Mouse (Mus musculus) kidney, adult 2 months (tissue): ENCODE results near the gene Llcfc1.

Experiments
- CTCF ChIP-seq: fragments of 200-500 bp; conservative IDR thresholded peaks from 2 replicates; pipeline ENCODE4 v1.5.1; 2011; ENCODE audit warnings: low read depth, mild to moderate bottlenecking, control low read depth, low read length, moderate library complexity, mixed read lengths; ENCODE audit not compliant: insufficient read depth, insufficient read length
- POLR2A ChIP-seq: fragments of 200-500 bp; IDR thresholded peaks from one replicate; pipeline ENCODE4 v1.6.1; 2011; ENCODE audit warnings: low read depth, low read length, control low read depth

DNA sequence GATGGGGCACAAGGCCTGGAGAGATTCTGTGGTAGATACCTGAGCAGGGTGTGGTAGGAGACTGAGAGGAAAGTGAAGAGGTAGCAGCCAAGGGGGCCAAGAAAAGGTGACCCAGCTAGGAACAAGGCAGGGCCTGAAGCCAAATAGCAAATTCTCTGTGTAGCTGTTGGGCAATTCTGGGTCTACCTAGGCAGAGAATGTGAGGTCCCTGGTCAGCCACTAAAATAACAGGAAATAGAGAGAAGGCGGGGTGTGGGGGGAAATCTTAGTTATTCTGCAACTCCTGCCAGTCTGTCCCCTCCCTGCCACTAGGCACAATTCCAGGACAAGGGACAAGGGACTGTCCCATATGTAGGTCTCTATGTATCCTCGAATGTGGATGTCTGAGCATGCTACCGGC is 41.0 kb upstream of the Llcfc1 start:
- TF ChIP-seq CTCF (no peak), POLR2A (no peak)
